Mouse (Mus musculus): ENCODE results near the gene Slx4.
"Not testable (repeated sequence)": the region's sequence is repeated elsewhere in the genome, so short reads cannot be mapped to it uniquely, and the experiment has no call there.

Gene Slx4

DNA sequence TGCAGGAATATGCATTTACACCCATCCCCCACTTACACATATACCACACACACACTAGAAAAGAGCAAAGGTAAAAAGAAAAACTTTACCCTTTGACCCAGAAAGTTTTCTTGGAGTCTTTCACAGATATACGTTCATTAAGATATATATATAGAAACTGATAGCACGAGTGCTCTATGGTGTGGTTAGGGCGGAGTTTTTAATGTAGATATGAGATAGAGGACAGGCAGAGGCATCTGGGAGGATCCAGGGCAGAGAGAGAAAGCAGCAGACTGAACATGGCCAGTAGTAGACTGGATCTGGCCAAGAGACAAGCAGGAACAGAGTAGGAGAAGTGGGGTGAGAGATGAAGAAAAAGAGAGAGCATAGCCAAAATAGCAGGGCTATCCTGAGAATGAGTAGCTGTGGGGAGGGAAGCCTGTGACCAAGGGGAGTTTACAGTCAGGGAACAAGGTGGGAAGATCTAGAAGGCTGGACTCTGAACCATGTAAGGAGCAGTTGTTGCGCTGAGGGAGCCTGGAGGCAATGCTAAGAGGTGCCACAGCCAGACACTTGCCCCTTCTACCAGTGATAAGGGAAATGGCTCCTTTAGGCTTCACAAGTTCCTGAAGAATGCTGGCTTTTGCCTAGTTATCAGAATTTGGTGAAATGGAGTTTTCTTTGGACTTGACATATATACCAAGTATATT lies 9.5 kb upstream of the Slx4 start:
- DNase-seq (ENCODE audit: low read depth, low spot score), result no peak

DNA sequence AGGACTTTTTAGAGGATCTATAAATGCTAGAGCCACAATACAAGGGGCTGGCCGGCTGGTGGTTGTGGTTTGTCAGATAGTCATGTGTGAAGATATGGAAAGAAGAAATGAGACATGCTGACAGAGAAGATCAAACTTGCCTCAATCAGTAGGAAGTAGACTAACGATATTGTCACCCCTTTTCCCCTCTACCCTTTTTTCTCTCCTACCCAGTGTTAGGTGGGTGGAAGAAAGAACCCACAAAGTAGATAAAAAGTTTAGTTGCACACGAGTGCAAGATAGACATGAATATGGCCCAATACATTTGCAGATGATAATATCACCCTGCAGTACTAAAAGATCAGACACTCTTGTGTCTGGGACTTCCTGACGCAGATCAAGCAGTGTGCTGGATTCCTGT lies 15.2 kb downstream of the Slx4 start:
- DNase-seq (ENCODE audit: low read depth, low spot score), result no peak

DNA sequence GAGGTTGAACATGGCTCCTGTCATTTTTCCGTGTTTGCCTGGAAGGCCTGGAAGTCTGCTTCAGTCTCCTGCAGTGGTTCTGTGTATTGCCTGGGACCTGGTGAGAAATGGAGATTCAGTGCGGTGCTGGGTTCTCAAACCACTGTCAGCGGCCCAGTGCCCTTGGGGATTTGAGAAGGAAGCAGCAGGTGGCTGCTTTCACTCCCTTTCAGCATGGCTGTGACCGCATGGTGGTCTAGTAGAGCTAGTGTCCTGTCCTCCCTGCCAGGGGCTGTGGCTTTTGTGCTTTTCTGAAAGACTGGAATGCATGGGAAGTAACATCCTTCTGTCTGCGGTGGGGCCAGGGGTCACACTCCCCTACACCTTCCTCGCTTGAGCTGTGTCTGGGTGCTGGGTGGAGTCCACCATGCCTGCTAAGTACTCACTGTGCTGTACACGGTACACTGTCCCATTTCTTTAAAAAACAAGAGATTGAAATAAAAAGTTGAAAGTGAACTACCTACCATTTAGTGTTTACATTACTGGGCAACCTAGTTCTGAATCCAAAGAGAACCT lies 20.3 kb downstream of the Slx4 start:
- DNase-seq (ENCODE audit: low read depth, low spot score), result no peak

DNA sequence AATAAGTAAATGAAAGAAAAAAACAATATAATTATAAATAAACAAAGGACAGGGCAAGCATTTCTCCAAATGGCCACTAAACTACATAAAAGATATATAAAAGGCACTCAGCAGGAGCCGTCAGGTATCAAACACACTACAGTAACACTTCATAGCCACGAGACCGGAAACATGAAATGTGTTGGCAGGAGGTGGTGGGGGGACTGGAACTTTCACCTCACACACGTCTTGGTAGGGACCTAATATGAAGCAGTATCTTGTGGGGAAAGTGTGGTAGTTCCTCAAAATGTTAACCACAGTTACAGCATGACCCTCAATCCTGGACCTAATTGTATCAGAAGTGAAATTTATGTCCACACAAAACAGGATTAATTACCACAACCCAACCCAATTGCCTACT lies 21.4 kb downstream of the Slx4 start:
- DNase-seq (ENCODE audit: low read depth, low spot score), result no peak

DNA sequence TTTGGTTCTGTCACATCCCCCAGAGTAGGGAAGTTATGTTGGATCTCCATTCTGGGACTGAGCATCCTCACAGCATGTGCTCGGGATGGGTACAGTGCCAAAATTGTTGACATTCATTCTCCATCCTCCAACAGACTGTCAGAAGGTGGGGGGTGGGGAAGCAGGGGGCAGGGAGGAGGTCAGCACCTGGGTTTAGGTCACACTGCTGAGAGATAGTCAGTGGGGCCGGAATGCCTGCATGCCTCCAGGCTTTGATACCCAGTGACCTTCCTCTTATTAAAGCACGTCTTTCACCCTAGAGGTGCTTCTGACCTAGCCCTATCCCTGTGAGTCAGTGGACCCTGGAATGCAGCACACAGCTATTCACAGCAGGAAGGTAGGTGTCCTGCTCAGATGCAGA lies 26.9 kb downstream of the Slx4 start:
- DNase-seq (ENCODE audit: low read depth, low spot score), result no peak

DNA sequence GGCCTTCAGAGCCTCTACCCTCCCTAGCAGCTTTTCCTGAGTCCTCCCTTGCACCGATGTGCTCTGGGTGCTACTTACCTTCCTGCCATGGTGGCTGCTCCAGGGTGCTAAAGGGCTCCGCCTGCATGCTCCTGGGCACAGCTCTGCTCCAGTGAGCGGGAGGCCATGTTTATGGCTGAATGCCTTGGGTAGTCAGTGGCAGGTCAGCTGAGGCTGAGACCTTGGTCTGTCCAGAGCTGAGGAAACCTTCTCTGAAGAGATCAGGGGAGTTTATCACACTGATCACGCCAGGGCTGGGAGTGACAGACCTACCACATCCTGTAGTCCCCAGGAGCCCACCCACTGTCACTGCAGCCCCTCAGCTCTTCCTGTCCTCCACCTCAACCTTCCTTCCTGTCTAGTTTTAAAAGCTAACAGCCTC lies 27.3 kb downstream of the Slx4 start, which contains the start of gene Nlrc3:
Gene Nlrc3 (minus strand): TSS at position 382 of the 421 bp plus-strand sequence.
- DNase-seq (ENCODE audit: low read depth, low spot score), result no peak

DNA sequence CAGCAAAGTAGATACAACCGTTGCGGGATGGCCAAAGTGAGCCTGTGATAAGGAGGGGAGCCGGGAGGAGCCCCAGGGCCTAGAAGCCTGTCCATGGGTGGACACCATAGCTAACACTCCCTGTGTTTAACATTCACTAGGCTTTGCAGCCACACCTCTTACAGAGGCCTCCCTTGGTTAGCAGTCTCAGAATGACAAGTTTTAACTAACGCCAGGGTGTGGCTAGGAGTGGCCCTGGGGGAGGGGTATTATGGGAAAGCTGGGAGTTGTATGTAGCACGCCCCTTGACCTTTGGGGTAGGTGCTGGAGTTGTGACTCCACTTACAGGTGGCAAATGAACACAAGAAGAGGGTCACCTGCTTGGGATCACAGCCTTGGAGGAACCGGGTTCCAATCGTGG lies 27.9 kb downstream of the Slx4 start:
- no peak for DNase-seq (ENCODE audit: low read depth, low spot score)

DNA sequence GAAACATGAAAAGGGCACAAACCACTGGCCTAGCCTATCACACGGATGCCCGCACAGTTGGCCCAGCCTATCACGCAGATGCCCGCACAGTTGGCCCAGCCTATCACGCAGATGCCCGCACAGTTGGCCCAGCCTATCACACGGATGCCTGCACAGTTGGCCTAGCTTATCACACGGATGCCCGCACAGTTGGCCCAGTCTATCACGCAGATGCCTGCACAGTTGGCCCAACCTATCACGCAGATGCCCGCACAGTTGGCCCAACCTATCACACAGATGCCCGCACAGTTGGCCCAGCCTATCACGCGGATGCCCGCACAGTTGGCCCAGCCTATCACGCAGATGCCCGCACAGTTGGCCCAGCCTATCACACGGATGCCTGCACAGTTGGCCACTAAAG lies 29.1 kb downstream of the Slx4 start:
- DNase-seq (ENCODE audit: low read depth, low spot score), result not testable (repeated sequence)

DNA sequence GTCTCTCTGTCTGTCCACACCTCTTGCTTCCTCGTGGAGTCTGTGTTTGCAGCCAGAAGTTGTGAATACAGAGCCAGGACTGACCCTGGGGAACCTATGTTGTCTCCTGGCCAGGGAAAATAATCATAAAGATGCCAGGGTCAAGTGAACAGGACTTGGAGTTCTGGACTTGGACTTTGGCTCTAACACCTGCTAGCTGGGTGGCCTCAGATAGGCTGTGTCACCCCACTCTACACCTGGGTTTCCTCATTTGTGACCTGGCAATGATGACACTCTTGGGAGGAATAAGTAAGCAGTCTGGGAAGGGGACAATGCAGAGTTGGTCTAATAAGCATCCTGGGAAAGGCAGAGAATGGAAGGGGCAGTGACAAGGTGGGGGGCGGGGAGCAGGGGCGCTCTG lies 38.0 kb downstream of the Slx4 start:
- DNase-seq (ENCODE audit: low read depth, low spot score), result no peak

DNA sequence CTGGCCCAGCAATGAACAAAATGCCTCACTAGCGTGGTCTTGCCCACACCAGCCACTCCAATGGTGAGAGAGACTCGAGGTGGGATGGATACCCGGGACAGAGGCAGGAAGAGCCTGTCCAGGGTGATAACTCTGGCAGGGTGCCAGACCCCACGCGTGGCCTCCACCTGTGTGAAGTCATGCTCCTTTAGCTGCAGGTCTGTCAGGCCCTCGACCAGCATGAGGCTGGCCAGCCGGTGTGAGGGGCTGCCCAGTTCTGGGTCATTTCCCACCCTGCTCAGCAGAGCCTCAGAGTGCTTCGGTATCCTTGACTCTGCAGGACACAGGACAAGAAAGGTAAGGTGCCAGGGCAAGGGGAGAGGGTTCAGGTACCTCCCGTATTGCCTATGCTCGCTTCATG lies 38.6 kb downstream of the Slx4 start:
- DNase-seq (ENCODE audit: low read depth, low spot score), result no peak

DNA sequence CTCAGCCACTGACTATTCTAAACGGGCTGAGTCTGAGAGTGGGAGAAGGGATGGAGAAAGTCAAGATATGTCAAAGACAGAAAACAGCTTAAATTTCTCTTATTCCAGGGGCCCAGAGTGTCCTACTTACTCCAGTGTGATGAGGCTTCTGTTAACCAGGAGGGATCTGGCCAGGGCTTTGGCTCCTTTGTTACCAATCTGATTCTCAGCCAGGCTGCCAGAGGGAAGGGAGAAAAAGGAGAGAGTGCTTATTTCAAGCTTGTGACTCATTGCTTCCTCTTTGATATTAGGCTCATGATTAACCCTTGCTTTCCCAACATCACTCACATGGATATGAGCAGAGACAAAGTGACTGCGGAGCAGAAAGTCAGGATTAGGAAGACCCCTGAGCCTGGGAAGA lies 44.3 kb downstream of the Slx4 start:
- no peak for DNase-seq (ENCODE audit: low read depth, low spot score)

DNA sequence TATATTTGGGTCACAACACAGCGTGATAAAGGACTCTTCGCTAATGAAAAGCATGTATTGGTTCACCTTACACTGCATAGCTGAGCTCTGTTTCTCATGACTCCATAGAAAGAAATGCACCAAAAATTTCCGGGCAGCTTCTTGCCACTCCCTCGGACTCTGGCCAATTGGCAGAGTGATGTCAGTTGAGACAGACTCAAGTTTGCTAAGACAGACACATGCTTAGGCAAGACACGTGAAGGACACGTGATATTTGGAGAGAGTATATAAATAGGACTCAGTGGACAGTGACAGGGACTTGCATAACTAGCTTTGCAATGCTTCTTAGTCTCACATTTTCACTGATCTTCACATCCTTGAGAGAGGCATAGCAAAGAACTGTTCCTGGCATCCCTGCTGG lies 47.2 kb downstream of the Slx4 start:
- no peak for DNase-seq (ENCODE audit: low read depth, low spot score)

DNA sequence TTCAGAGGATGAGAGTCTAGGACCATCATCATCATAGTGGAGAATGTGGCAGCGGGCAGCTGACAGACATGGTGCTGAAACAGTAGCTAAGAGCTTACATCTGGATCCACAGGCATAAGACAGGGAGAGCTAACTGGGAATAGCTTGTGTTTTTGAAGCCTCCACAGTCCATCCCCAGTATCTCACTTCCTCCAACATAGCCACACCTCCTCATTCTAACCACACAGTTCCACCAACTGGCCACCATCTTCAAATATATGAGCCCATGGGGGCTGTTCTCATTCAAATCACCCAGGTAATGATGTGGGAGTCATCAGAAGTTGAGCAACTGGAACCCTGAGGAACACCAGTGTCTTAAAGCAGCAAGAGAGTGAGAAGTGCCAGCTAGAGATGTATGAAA lies 52.4 kb downstream of the Slx4 start:
- DNase-seq (ENCODE audit: low read depth, low spot score), result no peak

DNA sequence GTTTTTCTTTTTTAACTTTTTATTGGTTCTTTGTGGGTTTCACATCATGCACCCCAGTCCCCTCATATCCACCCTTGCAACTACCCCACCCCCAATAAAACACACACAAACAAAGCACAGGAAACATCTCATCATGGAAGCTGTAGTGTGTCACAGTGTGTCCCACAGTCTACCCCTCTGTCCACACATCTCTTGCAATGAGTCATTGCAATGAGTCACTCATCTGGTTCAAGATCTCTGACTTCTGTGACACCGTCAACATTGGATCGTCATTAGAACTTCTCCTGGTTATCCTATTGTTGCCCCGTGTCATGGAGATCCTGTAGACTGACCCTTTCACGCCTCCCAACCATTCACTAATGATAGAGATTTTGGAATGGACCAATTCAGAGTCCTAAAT lies 68.9 kb downstream of the Slx4 start:
- no peak for DNase-seq (ENCODE audit: low read depth, low spot score)

DNA sequence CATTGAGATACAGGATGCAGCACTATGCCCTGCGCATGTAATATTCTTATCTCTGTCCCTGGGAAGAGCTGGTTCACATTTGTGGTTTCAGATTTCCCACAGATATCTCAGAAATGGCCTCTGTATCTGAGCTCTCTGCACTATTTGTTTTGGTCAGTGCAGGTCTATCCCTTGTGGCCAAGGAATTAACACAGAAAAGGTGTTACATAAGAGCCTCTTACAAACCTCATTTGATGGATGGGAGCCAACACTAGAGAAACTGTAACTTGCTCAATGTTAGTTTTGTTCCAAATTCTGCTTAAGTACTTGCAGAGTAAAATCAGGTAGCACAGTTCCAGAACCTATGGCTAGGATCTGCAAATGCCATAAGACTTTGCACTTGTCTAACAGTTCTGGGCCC lies 69.5 kb downstream of the Slx4 start:
- DNase-seq (ENCODE audit: low read depth, low spot score), result no peak

DNA sequence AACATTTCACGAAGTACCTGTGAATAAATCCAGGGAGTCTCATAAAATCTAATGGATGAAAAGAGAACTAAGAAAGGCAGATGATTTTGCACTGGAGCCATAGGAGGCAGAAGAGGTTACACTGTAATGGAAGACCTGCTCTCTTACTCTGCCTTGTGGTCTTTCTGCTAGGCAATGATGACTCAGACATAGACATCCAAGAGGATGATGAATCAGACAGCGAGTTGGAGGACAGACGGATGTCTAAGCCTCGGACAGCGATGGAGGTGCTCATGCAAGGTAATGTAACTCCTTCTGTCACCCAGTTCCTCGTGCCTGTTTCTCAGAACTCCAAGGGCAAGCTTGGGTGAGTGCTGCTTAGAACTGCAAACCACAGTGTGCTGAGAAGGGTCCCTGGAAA lies 70.0 kb downstream of the Slx4 start:
- DNase-seq (ENCODE audit: low read depth, low spot score), result no peak

DNA sequence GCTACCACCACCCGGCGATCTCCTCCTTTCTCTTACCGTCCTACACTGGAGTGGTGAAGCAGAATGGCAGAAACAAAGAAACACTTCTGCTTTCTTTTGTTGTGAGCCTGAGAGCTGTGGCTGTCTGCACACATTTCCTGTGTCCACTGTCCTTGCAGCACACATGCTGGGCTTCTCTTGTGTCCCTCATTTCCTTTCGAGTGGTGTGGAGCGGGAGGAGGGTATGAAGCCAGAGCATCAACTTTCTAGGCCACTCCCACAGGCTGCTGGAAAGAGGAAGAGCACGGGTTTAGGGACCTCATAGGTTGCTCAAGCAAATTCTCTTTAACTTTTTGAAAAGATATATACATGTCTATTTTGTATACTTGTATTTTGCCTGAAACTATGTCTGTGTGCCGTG lies 74.4 kb downstream of the Slx4 start:
- no peak for DNase-seq (ENCODE audit: low read depth, low spot score)

Measured in brain, embryonic 18.5 days (tissue).